Mouse (Mus musculus): ENCODE measurements around the gene Ptafr.
"Not testable (repeated sequence)": the region's sequence is repeated elsewhere in the genome, so short reads cannot be mapped to it uniquely, and the experiment has no call there.

Gene Ptafr

DNA sequence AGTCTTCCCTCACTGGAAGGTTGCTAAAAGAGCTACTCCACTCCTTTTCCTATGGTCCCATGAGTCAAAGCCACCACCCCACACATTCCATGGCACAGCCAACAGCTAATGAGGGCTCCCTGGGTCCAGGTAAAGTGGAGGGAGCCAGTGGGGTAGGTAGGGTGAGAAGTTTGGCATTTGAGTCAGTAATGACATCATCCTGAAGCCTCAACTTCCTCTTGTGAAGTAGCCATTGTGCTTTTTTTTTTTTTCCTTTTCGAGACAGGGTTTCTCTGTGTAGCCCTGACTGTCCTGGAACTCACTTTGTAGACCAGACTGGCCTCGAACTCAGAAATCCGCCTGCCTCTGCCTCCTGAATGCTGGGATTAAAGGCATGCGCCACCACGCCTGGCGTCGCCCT, 8.3 kb upstream of the Ptafr start:
- DNase-seq (ENCODE audit: low read depth, low spot score): not testable (repeated sequence)

DNA sequence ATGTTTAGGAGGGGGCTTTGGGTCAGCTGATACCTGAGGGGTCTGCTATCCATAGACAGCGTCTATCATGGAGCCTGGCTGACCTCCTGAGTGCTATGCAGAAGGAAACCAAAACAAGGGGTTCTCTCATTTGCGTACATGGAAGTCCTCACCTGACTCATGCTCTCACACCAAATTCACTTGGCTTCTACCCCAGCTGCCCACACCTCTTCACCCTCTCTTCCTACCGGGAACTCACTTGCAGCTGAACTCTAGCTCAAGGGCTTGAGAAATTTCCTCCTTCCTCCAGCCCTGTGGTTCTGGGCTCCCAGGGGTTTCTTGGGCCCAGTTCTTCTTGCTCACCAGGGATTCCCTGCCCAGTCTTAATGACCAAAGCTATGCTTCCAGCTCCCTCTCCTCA, 606 bp upstream of the Ptafr start:
- no peak for DNase-seq (ENCODE audit: low read depth, low spot score)

DNA sequence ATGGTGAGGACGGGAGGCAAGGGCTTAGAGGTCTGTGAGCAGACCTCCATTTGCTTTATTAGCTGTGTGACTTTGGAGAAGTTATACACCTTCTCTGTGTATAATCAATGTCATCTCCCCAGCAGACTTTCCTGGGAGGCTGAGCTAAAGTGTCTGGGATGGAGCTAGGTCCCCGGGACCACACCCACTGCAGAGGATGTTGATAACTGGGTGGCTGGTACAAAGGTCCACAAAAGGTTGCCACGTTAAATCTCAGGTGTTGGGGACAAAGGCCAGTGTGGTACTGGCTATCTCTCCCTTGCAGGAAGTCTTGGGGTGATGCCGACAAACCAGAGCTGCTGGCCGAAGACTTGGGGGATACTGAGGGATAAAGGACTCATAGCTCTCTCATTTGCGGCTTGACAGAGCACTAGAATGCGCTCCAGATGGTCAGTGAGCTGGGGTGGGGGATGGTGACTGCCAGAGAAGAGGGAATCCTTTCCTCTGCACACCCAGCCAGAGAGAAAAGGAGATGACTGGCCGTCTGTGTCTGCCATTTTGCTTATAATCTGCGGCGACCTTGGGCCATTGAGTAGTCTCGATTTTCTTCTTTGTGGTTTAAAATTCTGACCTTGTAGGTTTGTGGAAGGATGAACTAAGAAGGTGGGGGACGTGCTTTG, 1.4 kb downstream of the Ptafr start:
- DNase-seq (ENCODE audit: low read depth, low spot score): no peak

DNA sequence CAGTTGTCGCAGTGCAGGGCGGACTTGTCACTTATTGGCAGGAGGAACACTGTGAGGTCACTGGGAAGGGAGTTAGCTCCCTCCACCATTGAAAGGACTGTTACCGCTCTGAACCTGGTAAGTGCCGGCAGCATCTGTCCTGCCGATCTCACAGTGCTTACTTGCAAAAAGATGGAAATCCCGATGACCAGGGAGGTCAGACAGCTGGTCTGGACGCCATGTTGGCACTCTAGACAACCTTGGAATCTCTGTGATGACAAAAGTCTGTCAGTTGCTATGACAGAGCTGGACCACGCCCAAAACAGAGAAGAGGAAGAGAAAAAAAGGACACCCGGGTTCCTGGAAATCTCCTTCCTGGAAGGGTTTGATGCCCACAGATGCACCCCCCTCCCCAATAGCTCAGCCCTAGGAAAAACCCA, 3.5 kb downstream of the Ptafr start:
- no peak for DNase-seq (ENCODE audit: low read depth, low spot score)

DNA sequence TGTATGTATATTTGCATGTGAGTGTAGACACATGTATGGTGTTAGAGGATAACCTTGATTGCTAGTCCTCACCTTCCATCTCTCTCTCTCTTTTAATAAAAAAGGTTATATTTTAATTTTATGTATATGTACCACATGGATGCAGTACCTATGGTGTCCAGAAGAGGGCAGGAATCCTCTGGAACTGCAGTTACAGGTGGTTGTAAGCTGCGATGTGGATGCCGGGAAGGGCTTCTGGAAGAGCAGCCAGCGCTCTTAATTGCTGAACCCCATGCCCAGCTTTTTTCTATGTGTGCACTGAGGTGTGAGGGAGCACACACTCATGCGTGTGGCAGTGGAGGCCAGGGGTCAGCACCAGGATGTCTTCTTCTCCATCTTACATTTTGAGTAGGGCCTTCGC, 5.2 kb downstream of the Ptafr start:
- DNase-seq (ENCODE audit: low read depth, low spot score): no peak

DNA sequence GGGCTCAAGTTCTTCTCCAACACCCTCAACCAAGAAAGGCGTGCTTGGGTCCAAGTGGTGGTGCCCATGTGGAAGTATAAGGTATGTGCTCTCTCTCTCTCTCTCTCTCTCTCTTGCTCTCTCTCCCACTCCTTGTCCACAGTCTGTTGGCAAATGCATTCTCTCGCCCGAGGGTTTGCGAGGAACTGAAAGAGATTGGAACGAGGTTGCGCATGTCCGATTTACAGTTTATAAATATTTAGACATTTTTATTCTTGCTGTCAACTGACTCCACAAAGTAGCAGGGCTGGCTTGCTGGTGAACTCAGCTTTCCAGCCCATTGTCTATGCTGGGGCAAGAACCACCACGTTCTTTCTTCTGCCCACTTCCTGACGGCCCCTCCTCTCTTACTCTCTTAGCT, 7.3 kb downstream of the Ptafr start:
- no peak for DNase-seq (ENCODE audit: low read depth, low spot score)

DNA sequence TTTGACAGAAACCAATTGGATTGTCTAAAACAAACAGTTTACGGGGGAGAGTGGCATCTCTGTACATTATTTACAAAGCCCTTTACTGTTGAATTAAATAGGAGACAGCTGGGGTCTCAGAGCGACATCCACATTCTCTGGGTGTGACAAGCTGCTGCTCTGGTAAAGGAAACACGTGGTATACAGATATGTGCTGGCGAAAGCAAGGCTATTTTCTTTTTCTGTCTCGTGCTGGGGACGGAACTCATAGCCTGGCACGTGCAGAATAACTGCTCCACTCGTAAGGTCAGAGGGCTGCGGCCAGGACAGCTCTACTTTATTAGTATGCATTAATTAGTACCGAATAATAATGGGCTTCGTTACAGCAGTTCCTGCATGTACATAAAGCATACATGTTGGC, 9.5 kb downstream of the Ptafr start:
- DNase-seq (ENCODE audit: low read depth, low spot score): no peak

DNA sequence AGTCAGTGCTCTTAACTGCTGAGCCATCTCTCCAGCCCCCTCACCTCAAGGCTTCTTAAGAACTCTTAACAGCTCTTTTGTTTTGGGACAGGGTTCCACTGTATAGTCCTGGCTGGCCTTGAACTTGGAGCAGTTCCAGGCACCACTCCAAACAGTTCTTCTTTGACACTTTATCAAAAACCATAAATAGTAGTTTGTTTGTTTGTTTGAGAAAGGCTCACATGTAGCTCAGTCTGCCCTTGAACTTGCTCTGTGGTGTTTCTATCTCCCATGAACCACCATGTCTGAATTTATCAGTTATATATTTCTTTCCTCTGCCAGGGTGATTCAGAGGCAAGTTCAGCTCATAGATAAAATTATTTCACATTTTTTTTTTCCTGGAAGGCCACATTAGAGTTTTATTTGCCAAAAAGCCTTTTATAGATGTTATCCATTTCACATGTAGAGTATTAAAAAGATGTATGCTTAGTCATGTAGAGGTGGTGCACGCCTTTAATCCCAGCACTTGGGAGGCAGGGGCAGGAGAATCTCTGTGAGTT, 11.0 kb downstream of the Ptafr start:
- DNase-seq (ENCODE audit: low read depth, low spot score): no peak

DNA sequence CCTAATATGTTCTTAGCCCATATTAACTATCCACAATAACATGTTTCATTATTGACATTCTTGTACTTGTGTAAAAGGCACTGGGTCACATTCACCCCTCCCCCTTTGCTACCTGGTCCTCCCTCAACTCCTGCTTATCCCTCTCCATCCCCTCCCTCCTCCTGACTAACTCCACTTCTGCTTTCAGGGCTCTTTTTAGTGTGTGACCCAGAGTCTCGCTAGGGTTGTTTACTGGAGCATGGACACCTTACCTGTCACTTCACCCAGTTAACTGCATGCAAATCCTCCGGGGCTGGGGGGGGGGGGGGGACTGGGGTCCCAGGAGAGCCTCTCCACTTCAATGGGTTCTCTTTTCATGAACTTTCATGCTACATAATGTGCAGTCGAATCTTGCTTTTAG, 19.9 kb downstream of the Ptafr start:
- DNase-seq (ENCODE audit: low read depth, low spot score): no peak

DNA sequence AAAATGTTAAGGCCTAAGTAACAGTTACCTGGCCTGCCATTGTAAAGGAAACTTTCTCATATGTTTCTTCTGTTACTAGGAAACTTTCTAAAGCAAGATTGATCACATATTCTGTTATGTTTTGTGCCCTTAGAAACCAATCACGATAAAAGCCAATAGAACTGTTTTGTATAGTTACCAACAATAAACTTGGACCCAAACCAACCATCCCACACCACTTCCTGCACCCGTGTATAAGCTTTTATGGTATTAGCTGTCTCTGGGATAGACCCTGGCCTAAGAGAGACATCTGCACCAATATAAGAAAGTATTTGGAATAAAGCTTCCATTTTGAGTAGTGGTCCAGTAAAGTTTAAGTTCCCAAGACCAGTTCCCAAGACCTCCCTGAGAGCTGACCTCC, 21.1 kb downstream of the Ptafr start:
- DNase-seq (ENCODE audit: low read depth, low spot score): no peak

DNA sequence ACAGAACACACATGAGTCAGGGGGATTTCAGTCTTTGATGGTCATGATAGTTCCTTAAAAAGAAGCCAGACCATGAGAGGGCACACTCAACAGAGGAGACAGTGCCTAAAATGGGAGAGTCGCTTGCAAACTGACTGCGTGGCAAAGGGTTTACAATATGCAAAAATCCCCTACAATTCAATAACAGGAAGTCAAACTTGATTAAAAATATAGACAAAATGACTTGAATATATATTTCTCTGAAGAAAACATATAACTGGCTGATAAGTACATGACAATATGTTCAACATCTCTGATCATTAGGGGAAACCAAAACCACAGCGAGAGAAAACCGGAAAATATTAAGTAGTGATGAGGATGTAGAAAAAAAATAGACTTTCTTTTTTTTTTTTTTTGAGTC, 22.4 kb downstream of the Ptafr start:
- DNase-seq (ENCODE audit: low read depth, low spot score): no peak

DNA sequence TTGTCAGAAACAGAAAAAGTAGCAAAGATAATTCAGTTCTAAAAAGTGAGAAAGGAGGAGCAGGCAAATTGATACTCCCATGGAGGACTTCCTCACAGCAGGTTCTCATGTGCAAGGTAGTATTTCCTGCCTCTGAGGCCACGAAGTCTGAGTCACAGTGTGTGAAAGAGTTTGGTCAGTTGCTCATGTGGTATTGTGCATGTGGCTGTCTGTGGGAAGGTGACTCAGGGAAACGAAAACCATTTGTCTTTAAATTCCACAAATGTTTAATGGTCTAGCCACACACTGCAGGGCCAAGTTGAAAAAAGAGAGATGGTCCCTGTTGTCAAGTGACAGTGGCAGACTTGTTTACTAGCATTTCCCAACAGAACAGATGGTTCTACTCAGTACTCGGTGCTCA, 24.6 kb downstream of the Ptafr start:
- no peak for DNase-seq (ENCODE audit: low read depth, low spot score)

DNA sequence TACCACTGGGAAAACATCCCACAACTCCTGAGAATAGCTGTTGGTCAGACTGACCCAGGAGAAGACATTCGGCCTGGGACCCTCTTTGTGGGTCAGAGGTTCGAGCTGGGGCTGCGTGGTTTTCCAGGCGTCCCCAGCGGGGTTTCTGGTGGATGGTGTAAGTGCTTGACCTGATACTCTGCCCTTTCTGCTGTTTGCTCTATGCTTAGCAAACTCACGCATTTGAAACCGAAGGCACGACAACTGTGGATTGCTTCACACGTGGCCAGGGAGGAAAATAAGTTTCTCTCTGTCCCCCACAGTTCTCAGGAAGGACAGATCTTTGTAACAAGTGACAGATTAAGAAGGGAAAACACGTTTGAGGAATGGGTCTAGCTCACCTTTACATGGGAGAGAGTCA, 26.8 kb downstream of the Ptafr start:
- DNase-seq (ENCODE audit: low read depth, low spot score): no peak

DNA sequence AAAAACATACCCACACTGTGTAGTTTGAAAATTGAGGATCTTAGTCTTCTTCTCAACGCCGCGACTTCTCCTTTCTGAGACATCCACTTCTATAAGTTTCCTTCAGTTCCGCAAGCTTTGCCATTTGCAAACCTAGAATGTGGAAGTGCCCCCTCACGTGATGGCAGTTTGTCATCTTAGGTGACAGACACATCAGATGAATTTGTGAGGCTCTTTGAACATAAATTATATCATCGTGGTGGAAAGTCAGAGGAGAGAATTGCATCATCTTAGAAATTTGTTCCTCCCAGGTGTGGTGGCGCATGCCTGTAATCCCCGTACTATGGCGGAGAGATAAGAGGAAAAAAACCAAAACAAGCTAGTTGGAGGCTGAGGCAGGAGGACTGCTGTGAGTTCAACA, 29.1 kb downstream of the Ptafr start:
- DNase-seq (ENCODE audit: low read depth, low spot score): no peak

DNA sequence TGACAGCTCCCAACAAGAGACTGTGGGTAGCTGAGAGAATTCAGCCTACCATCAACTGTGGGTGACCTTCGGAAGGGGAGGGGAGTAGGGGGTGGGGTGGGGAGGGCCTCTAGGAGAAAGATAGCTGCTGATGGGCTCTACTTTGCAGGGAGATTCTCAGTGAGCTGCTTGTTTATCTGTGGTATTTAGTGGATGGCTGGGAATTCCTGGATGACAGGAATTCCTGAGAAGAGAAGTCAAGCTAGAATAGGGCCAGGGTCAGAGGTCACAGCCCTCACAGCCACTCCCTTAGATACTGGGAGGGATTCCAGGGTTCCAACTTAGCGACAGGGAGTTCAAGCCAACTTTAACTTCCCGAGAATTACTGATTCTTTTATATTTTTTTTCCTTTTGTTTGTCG, 30.3 kb downstream of the Ptafr start:
- DNase-seq (ENCODE audit: low read depth, low spot score): no peak

DNA sequence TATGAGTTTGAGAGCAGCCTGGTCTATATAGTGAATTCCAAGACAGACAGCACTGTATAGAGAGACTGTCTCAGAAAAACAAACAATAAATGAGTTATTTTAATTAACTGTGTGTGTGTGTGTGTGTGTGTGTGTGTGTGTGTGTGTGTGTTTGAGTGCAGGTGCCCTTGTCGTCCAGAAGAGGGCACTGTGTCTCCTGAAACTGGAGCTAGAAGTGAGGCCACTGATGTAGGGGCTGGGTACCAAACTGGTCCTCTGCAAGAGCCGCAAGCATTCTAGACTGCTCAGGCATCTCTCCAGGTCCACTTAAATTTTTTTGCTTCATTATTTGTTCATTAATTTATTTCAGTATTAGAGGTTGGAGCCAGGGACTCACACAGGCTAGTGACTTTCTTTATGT, 35.0 kb downstream of the Ptafr start:
- DNase-seq (ENCODE audit: low read depth, low spot score): no peak

DNA sequence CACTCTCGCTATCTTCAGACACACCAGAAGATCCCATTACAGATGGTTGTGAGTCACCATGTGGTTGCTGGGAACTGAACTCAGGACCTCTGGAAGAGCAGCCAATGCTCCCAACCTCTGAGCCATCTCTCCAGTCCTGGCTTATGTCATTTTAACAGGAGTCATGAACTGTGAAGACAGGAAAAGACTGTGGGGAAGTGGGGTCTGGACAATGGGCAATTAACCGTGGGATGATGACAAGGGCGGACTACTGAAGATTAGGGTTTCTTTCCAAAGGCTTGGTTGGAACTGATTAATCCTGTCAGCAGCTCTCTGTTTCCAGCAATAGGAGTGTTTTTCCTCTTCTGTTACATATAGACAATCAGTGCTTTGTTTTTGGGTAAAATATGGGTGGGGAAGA, 35.9 kb downstream of the Ptafr start:
- DNase-seq (ENCODE audit: low read depth, low spot score): no peak

DNA sequence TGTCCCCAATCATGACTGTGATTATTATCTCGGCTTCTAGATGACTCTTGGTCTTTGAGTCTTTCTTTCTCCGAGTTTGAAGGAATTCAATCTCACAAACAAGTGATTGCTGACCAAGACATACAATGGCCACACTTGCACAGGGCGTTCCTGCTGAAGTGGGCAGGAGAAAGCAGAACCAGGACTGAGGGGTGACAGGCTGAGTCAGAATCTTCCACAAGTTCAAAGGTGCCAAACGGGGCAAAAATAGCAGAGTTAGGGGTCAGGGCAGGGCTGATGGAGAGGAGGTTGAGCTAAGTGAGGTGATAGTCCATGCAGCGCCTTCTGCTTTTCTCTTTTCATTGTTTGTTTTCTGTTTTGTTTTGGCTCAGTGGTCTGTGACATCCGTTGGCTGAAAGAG, 36.6 kb downstream of the Ptafr start:
- DNase-seq (ENCODE audit: low read depth, low spot score): no peak

DNA sequence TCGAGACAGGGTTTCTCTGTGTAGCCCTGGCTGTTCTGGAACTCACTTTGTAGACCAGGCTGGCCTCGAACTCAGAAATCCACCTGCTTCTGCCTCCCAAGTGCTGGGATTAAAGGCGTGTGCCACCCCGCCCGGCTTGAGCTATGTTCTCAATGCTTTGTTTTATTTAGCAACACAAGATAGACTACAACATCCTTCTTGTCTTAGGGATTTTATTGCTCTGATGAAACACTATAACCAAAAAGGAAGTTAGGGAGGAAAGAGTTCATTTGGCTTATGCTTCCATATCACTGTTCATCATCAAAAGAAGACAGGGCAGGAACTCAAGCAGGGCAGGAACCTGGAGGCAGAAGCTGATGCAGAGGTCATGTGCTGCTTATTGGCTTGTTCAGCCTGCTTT, 37.4 kb downstream of the Ptafr start:
- not testable (repeated sequence) for DNase-seq (ENCODE audit: low read depth, low spot score)

DNA sequence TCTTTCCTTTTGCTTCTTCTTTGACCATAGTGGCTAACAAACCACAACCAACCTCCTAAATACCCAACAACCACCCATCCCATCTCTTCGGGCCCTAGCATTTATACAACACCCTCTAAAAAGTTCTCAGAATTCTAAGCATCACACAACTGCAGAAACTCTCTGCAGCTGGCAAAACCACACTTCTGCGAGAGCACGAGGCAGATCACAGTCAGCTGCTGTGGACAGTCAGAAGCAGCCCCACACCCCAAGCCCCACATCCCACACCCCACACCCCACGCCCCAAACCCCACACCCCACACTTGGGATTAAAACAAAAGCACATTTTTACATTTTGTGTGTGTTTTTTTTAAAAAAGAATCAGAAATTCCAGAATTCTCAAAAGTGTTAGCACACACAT, 39.6 kb downstream of the Ptafr start:
- DNase-seq (ENCODE audit: low read depth, low spot score): no peak

DNA sequence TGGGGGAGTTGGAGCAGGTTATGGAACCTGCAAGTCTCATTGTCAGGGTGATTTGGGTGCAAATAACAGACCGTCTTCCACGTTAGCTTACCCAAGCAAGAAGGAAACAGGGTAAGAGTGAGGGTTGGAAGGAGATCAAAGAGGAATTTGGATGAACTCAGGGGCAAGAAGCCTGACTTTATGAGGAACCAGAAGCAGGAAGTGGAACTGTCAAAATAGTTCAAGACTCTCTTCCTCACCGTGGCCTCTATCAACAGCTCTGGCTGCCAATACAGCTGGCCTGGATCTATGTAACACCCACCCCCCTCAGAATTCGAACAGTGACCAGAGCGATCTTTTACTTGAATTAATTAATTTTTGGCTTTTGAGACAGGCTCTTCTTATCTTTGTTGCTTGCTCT, 41.9 kb downstream of the Ptafr start:
- no peak for DNase-seq (ENCODE audit: low read depth, low spot score)

DNA sequence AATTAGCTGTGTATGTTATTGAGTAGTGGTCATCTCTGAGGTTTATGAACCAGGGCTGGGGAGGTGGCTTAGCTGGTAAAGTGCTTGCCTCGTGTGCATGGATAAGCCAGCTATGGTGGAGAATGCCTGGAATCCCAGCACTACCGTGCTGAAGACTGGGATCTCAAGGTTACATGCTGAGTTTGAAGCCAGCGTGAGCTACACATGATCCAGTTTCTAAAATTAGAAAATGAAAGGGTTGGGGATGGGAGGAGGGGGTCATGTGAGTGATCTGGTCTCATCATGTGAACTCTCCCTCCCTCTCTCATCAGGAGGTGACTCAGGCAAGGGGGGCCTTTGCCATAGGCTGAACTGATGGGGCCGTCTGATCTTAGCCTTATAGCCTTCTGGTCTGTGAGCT, 44.3 kb downstream of the Ptafr start:
- no peak for DNase-seq (ENCODE audit: low read depth, low spot score)

DNA sequence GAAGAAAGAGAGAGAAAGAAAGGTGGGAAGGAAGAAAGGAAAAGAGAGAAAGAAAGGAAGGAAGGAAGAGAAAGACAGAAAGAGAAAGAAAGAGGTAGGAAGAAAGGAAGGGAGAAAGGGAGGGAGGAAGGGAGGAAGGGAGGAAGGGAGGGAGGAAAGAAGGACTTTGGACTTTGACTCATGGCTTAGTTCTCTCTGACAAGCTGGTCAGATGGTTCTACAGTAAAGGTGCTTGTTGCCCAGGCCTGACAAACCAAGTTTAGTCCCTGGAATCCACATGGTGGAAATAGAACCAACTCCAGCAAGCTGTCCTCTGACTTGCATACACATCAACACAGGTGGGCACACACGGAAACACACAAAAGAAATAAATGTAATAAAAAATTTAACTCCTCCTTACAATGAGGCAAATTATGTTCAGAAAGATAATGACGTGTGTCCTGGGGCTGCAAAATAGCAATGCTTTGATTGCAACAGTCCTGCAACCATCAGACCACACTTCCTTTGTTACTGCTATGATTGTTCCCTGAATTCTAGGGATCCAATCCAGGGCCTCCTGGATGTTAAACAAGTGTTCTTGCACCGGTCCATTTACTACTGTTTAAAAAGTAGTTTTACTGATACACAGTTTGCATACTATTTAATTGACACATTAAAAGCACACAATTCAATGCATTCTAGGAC, 46.6 kb downstream of the Ptafr start:
- DNase-seq (ENCODE audit: low read depth, low spot score): no peak

DNA sequence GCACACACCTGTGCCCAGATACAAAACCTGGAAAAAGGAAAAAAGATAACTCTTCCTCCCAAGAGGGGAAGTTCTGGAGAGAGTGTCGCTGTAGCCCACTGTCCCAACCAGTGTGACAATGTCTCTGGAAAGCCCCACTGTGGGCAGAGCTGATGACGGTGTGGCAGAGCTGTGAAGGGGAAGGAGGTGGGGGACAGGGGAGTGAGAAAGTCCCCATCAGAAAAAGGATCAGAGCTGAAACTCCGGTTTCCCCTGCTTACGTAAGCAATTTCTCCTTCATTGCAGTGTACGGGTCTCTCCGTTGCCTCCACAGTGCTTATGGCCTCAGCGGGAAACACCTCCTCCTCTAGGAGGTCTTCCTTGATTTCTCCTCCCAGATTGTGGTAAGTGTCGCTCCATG, 47.5 kb downstream of the Ptafr start:
- DNase-seq (ENCODE audit: low read depth, low spot score): no peak
